Mouse (Mus musculus) liver, adult 2 months (tissue): Measurements from ENCODE around the gene Phkb.

Source experiments
- CTCF ChIP-seq: fragments of 200-500 bp; IDR thresholded peaks from 2 replicates; pipeline ENCODE4 v1.5.1; 2011; ENCODE audit warnings: low read depth, low read length, control low read depth
- POLR2A ChIP-seq: fragments of 200-500 bp; IDR thresholded peaks from 2 replicates; pipeline ENCODE4 v1.6.1; 2011; ENCODE audit warnings: low read length, control low read depth; ENCODE audit not compliant: insufficient read depth; ENCODE audit errors: extremely low read depth

GRCm38 (mm10) chr8:85877976-85878375, 37.2 kb downstream of the Phkb start:
- no peak for TF ChIP-seq POLR2A
- TF ChIP-seq CTCF, result no peak
